Comparison of ENCODE assay signal across 8 mouse cellular contexts in the genomic region with DNA sequence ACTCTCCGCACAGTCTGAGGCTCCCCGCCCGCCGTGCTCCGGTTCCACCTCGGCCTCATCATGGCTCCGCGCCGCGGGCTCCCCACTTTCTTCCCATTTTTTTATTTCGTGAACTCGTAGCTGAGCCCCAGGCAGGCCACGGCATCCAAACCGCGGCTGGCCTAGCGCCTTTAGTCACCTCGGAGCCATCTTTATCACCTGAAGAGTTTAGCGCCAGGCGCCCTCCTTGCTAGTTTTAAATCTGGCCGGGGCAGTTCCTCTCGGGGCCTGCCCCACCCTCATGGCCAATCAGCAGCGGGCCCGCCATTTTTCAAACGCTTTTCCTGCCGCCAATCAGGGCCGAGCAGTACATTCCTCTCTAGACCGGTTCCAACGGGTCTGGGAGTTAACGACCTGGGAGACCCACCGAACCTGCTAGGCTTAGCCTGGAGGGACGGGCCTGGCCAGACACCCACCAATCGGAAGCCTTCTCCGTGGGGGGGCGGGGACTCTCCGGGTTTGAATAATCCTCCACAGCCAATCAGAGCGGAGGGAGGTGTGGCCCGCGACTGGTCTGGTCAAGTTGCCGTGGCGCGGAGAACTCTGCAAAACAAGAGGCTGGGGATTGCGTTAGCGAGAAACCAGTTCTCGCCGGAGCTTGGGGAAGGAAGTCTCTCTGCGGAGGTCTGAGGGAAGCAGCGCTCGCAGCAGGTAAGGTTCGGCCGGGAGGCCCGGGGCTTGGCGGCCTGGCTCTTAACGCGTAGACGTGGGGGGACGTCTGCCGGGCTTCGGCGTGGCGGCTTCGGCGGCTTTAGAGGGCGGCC. TPM values are rescaled to one million over a fixed set of nuclear protein-coding genes. Genes with fewer than 3 reads are reported as not detected.
A peak's percentile ranks its signal among the peaks of the same experiment; 100 is the strongest.
DNase-seq lines count a peak whose midpoint lies in the region; ATAC-seq and TF ChIP-seq lines count a peak whose summit lies in the region.

Gene Hmgb2, plus strand, starts transcription at position 592 of the 803 bp plus-strand sequence.

- no peak for TF ChIP-seq CTCF in MEL (IDR thresholded peaks at IDR 0.05 in 2 of 3, conservative IDR thresholded peaks at IDR 0.05 in 1 of 3; ENCODE audit: control insufficient read depth in 1 of 3, insufficient read depth in 1 of 3, low read depth in 2 of 3, low read length in 3 of 3, poor library complexity in 1 of 3, severe bottlenecking in 1 of 3)
- TF ChIP-seq CTCF in cerebellum, adult 2 months (IDR thresholded peaks at IDR 0.05; ENCODE audit: borderline replicate concordance, insufficient read depth, low read depth, low read length) = no peak
- no peak for TF ChIP-seq CTCF in forebrain, postnatal 0 days (IDR thresholded peaks at IDR 0.05; ENCODE audit: low read depth)

- no peaks in the 10 kb centered on the region for H3K9me3 ChIP-seq in MEL (replicated peaks; ENCODE audit: insufficient read depth, low read length)
- H3K9me3 ChIP-seq in forebrain, postnatal 0 days (ENCODE audit: low read length) = no peaks in the 10 kb centered on the region
- H3K9me3 ChIP-seq in lung, embryonic 15.5 days = no peaks in the 10 kb centered on the region

- H3K79me2 ChIP-seq in MEL (ENCODE audit: control insufficient read depth, insufficient read depth, low read length, poor library complexity) = peaks cover 24% of the 10 kb centered on the region

- ATAC-seq in forebrain, postnatal 0 days = peak; percentile 99
- peak; percentile 99 for ATAC-seq in lung, embryonic 15.5 days (ENCODE audit: borderline replicate concordance, extremely low read depth, low FRiP score, low TSS enrichment)

- peak; percentile 63 to 94 for TF ChIP-seq POLR2A in MEL (IDR thresholded peaks at IDR 0.05; ENCODE audit: control insufficient read depth in 1 of 2, insufficient read depth in 1 of 2, low read depth in 1 of 2, low read length in 2 of 2, poor library complexity in 1 of 2)
- TF ChIP-seq POLR2A in cerebellum, adult 2 months (IDR thresholded peaks at IDR 0.05; ENCODE audit: borderline replicate concordance, insufficient read depth, low read length) = peak; percentile 62; the same call in 1 of the 2 replicates

- no peak for TF ChIP-seq RAD21 in MEL (IDR thresholded peaks at IDR 0.05; ENCODE audit: low read depth, low read length)

- H3K4me1 ChIP-seq in MEL (ENCODE audit: control insufficient read depth in 1 of 2, insufficient read depth in 2 of 2, low read length in 2 of 2) = peaks cover 0 to 2% of the 10 kb centered on the region in 2 experiments; a peak in 1 of 4 replicates
- no peaks in the 10 kb centered on the region for H3K4me1 ChIP-seq in cerebellum, adult 2 months (ENCODE audit: control insufficient read depth, insufficient read depth, low read length)
- H3K4me1 ChIP-seq in forebrain, postnatal 0 days (ENCODE audit: insufficient read depth) = no peaks in the 10 kb centered on the region
- peaks cover 8% of the 10 kb centered on the region; the same call in 1 of the 2 replicates for H3K4me1 ChIP-seq in lung, embryonic 15.5 days

- H3K4me2 ChIP-seq in forebrain, postnatal 0 days (ENCODE audit: low read depth) = peak within 1 kb of the TSS; percentile 89
- H3K4me2 ChIP-seq in lung, embryonic 15.5 days = peak within 1 kb of the TSS; percentile 86

- peaks cover 19 to 21% of the 10 kb centered on the region in 2 experiments for H3K36me3 ChIP-seq in MEL (ENCODE audit: control insufficient read depth in 1 of 2, insufficient read depth in 2 of 2, low read length in 2 of 2)
- no peaks in the 10 kb centered on the region for H3K36me3 ChIP-seq in forebrain, postnatal 0 days (ENCODE audit: insufficient read depth)
- H3K36me3 ChIP-seq in lung, embryonic 15.5 days = peaks cover 20% of the 10 kb centered on the region

- H3K27ac ChIP-seq in MEL (ENCODE audit: control insufficient read depth, low read depth, low read length) = peak within 1 kb of the TSS; percentile 100
- peak within 1 kb of the TSS; percentile 51 for H3K27ac ChIP-seq in cerebellum, adult 2 months (ENCODE audit: insufficient read depth, low read length)
- peak within 1 kb of the TSS; percentile 99 for H3K27ac ChIP-seq in forebrain, postnatal 0 days (ENCODE audit: low read depth, low read length)
- peak within 1 kb of the TSS; percentile 100 for H3K27ac ChIP-seq in lung, embryonic 15.5 days

- peak within 1 kb of the TSS; percentile 100 for H3K9ac ChIP-seq in MEL (ENCODE audit: control insufficient read depth, low read depth, low read length, poor library complexity, severe bottlenecking)
- H3K9ac ChIP-seq in forebrain, postnatal 0 days = peak within 1 kb of the TSS; percentile 100
- H3K9ac ChIP-seq in lung, embryonic 15.5 days = peak within 1 kb of the TSS; percentile 99

- TF ChIP-seq EP300 in MEL (IDR thresholded peaks at IDR 0.05; ENCODE audit: low read depth in 1 of 2, low read length in 2 of 2) = peak in 1 of 2 experiments; percentile 28; a peak in 1 of 4 replicates

- H3K27me3 ChIP-seq in MEL (ENCODE audit: control insufficient read depth in 1 of 2, insufficient read depth in 2 of 2, low read length in 2 of 2) = no peaks in the 10 kb centered on the region
- H3K27me3 ChIP-seq in cerebellum, adult 2 months (ENCODE audit: control insufficient read depth, insufficient read depth, low read length) = no peaks in the 10 kb centered on the region
- H3K27me3 ChIP-seq in forebrain, postnatal 0 days (ENCODE audit: insufficient read depth, low read length) = no peaks in the 10 kb centered on the region
- no peaks in the 10 kb centered on the region for H3K27me3 ChIP-seq in lung, embryonic 15.5 days

- H3K4me3 ChIP-seq in MEL (ENCODE audit: control insufficient read depth in 1 of 2, insufficient read depth in 1 of 2, low read depth in 2 of 2, low read length in 2 of 2) = peak within 1 kb of the TSS; percentile 87 to 98
- H3K4me3 ChIP-seq in cerebellum, adult 2 months (replicated peaks; ENCODE audit: insufficient read depth, low read depth, low read length) = peak within 1 kb of the TSS; percentile 97
- H3K4me3 ChIP-seq in forebrain, postnatal 0 days (ENCODE audit: low read depth, low read length) = peak within 1 kb of the TSS; percentile 92
- H3K4me3 ChIP-seq in lung, embryonic 15.5 days = peak within 1 kb of the TSS; percentile 73

- WGBS in cerebellum, adult 2 months = under 1% methylated on average over 63 of the region's 63 CpGs
- WGBS in forebrain, postnatal 0 days = 3% methylated on average over 63 of the region's 63 CpGs
- WGBS in lung, embryonic 15.5 days = under 1% methylated on average over 63 of the region's 63 CpGs

- peak; percentile 99 for DNase-seq in MEL (ENCODE audit: low read depth, low spot score)
- DNase-seq in cerebellum, adult 2 months = peak; percentile 99 to 100
- peak; percentile 99 for DNase-seq in forebrain, postnatal 0 days
- peak; percentile 100 for DNase-seq in heart, postnatal 4 days
- peak; percentile 99 for DNase-seq in layer of hippocampus, adult 8-10 months (ENCODE audit: low spot score in 2 of 2)
- peak; percentile 100 for DNase-seq in ovary, adult 18-20 months (ENCODE audit: low spot score)
- DNase-seq in thymus, postnatal 0 days (ENCODE audit: low spot score) = peak; percentile 99

TF ChIP-seq in MEL, 35 proteins besides CTCF, POLR2A, EP300 and RAD21 (continues in another document):
- peak; percentile 76 for TF ChIP-seq RCOR1 (IDR thresholded peaks at IDR 0.05; ENCODE audit: low read depth, low read length)
- TF ChIP-seq MAFK (IDR thresholded peaks at IDR 0.05; ENCODE audit: borderline replicate concordance, low read depth, low read length) = no peak
- peak; percentile 40 for TF ChIP-seq SIN3A (IDR thresholded peaks at IDR 0.05; ENCODE audit: low read length)
- no peak for TF ChIP-seq ELF1 (IDR thresholded peaks at IDR 0.05; ENCODE audit: low read depth, low read length)
- TF ChIP-seq NELFE (IDR thresholded peaks at IDR 0.05; ENCODE audit: low read depth, low read length) = peak; percentile 92
- TF ChIP-seq MXI1 (IDR thresholded peaks at IDR 0.05; ENCODE audit: low read depth, low read length) = no peak; the same call in none of the 2 replicates
- no peak for TF ChIP-seq ZC3H11A (IDR thresholded peaks at IDR 0.05; ENCODE audit: low read depth, low read length)
- TF ChIP-seq BHLHE40 (IDR thresholded peaks at IDR 0.05; ENCODE audit: borderline replicate concordance, low read depth, low read length) = no peak
- TF ChIP-seq GATA1 (IDR thresholded peaks at IDR 0.05; ENCODE audit: low read depth, low read length) = no peak
- peak; percentile 62 for TF ChIP-seq MAX (IDR thresholded peaks at IDR 0.05; ENCODE audit: low read length)
- no peak for TF ChIP-seq MEF2A (IDR thresholded peaks at IDR 0.05; ENCODE audit: extremely low read depth, insufficient replicate concordance, low read depth, low read length, poor library complexity, severe bottlenecking)
- TF ChIP-seq USF2 (IDR thresholded peaks at IDR 0.05; ENCODE audit: borderline replicate concordance in 1 of 2, insufficient read depth in 1 of 2, low read depth in 1 of 2, low read length in 2 of 2) = no peak
- no peak for TF ChIP-seq CHD1 (IDR thresholded peaks at IDR 0.05; ENCODE audit: low read depth, low read length)
- no peak for TF ChIP-seq ZKSCAN1 (IDR thresholded peaks at IDR 0.05; ENCODE audit: low read depth, low read length)
- peak; percentile 73 for TF ChIP-seq HCFC1 (IDR thresholded peaks at IDR 0.05; ENCODE audit: low read depth, low read length)
- TF ChIP-seq NRF1 (IDR thresholded peaks at IDR 0.05; ENCODE audit: insufficient read depth, low read depth, low read length, poor library complexity, severe bottlenecking) = no peak
- no peak for TF ChIP-seq ETS1 (IDR thresholded peaks at IDR 0.05; ENCODE audit: low read depth, low read length)
- TF ChIP-seq TBP (IDR thresholded peaks at IDR 0.05; ENCODE audit: low read depth, low read length) = peak; percentile 88
- 0 out of 2 replicates have a peak, but pooled peaks have one; percentile 10 for TF ChIP-seq MAZ (IDR thresholded peaks at IDR 0.05; ENCODE audit: low read depth, low read length)
- peak; percentile 88; the same call in 1 of the 2 replicates for TF ChIP-seq E2F4 (IDR thresholded peaks at IDR 0.05; ENCODE audit: borderline replicate concordance, low read depth, low read length)
- TF ChIP-seq POLR2AphosphoS5 (IDR thresholded peaks at IDR 0.05; ENCODE audit: borderline replicate concordance, low read depth, low read length) = peak; percentile 91; the same call in 1 of the 2 replicates

RNA-seq across cellular contexts. Expression of gene Hmgb2, which starts in this region (rescaled TPM):
- total RNA-seq in MEL (2012; rRNA removed) = 126 and 160 TPM in 2 replicates
- 100 to 1,000 TPM; 220 to 399 TPM for polyA plus RNA-seq in MEL (2012; ENCODE audit: insufficient read depth in 1 of 2, insufficient read length in 2 of 2, low read depth in 1 of 2, low replicate concordance in 2 of 2, missing spikeins in 1 of 2)
- 5.5 and 6.0 TPM in 2 replicates for polyA plus RNA-seq in cerebellum, adult 2 months (2012; rRNA removed)
- 17.2 and 27.8 TPM in 2 replicates for total RNA-seq in forebrain, postnatal 0 days (2014; rRNA removed)
- polyA plus RNA-seq in forebrain, postnatal 0 days (2015; fragmentation: Nextera tagmentation; extraction: Ambion mirVana) = 61.1 and 74.8 TPM in 2 replicates
- 100 to 1,000 TPM; 159 to 180 TPM for total RNA-seq in heart, postnatal 4 days (2021)
- 10 to 100 TPM in 1 of 4 experiments, 1 to 10 TPM in 3; 2.6 to 13.0 (median 5.8) TPM for total RNA-seq in layer of hippocampus, adult 8-10 months (2022)
- 404 and 413 TPM in 2 replicates for polyA plus RNA-seq in lung, embryonic 15.5 days (2015; fragmentation: Nextera tagmentation; extraction: Ambion mirVana)
- 841 and 1,050 TPM in 2 replicates for polyA plus RNA-seq in thymus, postnatal 0 days (2015; fragmentation: Nextera tagmentation; extraction: Ambion mirVana)

Comparison
In these comparisons a context has a peak if more than half of its experiments do, and no peak if none do; other contexts are left out.
1. Peak in every context shown above with its lines: DNase-seq, ATAC-seq, H3K4me3 ChIP-seq and H3K27ac ChIP-seq.